Mouse (Mus musculus): ENCODE measurements at regions not wholly inside any gene's neighbourhood (a gene's known extent, or its start where the extent isn't known, plus 50 kb on each side); places are given as distances from the start of the nearest gene placed in this dataset.
"Not testable (repeated sequence)": the region's sequence is repeated elsewhere in the genome, so short reads cannot be mapped to it uniquely, and the experiment has no call there.

DNA sequence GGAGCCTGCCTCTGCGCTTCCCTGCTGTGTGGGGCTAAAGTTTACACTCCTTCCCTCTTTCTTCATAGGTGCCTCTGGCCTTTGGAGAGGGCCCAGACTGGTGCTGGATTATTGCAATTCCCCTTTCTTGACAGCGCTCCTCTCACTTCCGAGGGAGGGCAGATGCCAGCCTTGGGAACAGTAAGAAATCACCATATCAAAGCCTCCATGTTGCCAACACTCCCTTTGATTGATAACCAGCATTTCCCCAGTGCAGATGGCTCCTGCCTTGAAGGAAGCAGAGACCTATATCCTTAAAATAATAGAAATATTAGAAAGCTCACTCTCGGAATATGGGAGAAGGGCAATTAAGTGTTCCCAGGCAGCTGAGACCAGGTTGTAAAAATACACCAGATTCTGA is 63.1 kb upstream of the Cep295 start:
- TF ChIP-seq CTCF (IDR thresholded peaks at IDR 0.05) = no peak
- no peak overlapping the region for H3K27ac ChIP-seq
- intact Hi-C loops (cut with DNase I) = no loop called here
- DNase-seq (ENCODE audit: extremely low spot score in 1 of 2, low spot score in 2 of 2) = no peak
- H3K4me3 ChIP-seq = no peak overlapping the region

DNA sequence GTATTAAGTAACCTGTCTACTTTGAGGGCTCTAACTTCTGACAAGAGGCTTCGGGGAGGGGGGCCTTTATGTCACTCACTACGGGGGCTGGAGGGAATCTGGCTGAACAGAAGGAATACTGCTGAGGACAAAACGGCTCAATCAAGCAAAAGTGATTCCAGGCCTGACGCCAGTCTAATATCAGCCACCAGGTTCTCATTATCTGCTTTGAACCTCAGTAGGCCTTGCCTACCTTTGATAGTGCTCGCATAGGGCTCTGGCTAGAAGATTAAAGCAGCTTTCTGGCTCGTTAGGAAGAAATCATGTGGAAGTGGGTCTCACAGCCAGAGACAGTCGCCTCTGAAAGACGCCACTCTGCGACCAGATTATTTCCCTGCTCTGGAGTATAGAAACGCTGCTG is 64.3 kb upstream of the Cep295 start:
- Histone ChIP-seq H3K4me3 (no peak overlapping the region), H3K27ac (no peak overlapping the region)
- no peak for TF ChIP-seq CTCF (IDR thresholded peaks at IDR 0.05)
- no peak for DNase-seq (ENCODE audit: extremely low spot score in 1 of 2, low spot score in 2 of 2)
- intact Hi-C loops (cut with DNase I) = no loop called here

DNA sequence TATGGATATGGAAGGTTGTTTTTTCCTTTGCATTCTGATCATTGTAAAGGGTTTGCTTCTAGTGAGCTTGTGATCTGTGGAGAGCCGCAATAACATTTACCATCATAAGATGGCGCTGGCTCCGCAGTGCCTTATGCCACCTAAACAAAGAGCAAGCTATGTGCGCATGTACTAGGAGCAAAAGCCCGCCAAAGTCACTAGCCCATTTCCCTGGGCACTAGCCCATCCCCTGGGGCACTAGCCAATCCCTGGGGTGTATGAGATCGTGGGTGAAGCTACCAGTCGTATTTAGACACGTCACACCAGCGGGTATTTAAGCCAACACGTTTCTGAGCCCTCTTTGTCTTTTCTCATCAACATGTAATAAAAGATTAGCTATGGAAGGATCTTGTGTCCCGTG is 59.0 kb upstream of the Smco4 start:
- H3K27ac ChIP-seq; intact Hi-C loops (cut with DNase I); H3K4me3 ChIP-seq; DNase-seq (ENCODE audit: extremely low spot score in 1 of 2, low spot score in 2 of 2): not testable (repeated sequence)
- peak; percentile 42 for TF ChIP-seq CTCF (IDR thresholded peaks at IDR 0.05)

DNA sequence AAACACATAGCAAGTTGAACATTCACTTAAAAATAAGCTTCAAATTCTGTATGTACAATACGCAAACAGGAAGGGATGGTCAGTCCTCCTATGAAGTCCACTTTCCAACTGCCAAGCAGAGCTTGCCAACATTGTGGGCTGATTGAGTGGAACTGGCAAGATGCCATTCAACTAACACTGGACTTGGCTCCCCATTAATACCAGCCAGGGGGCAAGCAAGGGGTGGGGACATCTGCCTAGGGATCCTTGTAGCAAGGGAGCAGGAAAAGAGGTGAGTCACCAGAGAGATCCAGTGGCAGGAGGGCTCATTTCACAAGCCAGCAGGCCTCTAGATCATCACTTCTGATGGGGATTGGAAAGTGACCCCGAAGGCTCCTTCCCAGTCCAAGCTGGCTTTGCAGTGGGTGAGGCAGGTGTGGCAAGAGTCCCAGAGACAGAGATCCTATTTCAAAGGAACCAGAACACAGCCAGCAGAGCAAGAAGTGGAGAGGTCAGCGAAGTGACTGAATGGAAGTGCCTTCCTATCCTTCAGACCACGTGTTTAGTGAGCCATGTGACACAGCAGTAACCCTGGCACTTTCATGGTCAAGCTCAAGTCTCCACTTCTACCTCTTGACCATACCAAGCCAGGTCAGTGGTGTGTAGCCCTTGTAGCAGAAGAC is 53.8 kb upstream of the Smco4 start:
- intact Hi-C loops (cut with DNase I) = no loop called here
- TF ChIP-seq CTCF (IDR thresholded peaks at IDR 0.05) = no peak
- Histone ChIP-seq H3K4me3 (no peak overlapping the region), H3K27ac (no peak overlapping the region)
- DNase-seq (ENCODE audit: extremely low spot score in 1 of 2, low spot score in 2 of 2) = no peak

DNA sequence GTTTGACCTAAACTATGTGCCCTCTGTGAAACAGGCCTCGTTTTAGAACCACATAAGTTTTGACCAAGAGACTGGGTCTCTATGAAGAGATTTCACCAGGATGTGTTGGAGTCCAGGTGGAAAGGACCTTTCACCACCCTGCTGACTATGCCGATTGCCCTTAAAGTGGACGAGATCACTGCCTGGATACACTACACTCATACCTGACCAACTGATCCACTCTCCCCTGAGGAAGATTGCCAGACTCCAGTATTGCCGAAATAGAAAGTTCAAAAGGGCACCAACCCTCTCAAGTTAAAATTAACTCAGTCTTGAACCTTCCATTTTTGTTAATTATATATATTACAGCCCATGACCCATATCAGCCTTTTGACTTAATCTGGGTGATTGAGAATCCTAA is 51.1 kb upstream of the Smco4 start:
- no peak for TF ChIP-seq CTCF (IDR thresholded peaks at IDR 0.05)
- DNase-seq (ENCODE audit: extremely low spot score in 1 of 2, low spot score in 2 of 2) = no peak
- Histone ChIP-seq H3K27ac (no peak overlapping the region), H3K4me3 (no peak overlapping the region)
- intact Hi-C loops (cut with DNase I) = no loop called here
